Mouse (Mus musculus) kidney, adult 2 months (tissue): ENCODE measurements at regions not wholly inside any gene's neighbourhood (a gene's known extent, or its start where the extent isn't known, plus 50 kb on each side); places are given as distances from the start of the nearest gene placed in this dataset.

Experiments used
- CTCF ChIP-seq: fragments of 200-500 bp; conservative IDR thresholded peaks from 2 replicates; pipeline ENCODE4 v1.5.1; 2011; ENCODE audit warnings: low read depth, mild to moderate bottlenecking, control low read depth, low read length, moderate library complexity, mixed read lengths; ENCODE audit not compliant: insufficient read depth, insufficient read length
- POLR2A ChIP-seq: fragments of 200-500 bp; IDR thresholded peaks from one replicate; pipeline ENCODE4 v1.6.1; 2011; ENCODE audit warnings: low read depth, low read length, control low read depth

GRCm38 (mm10) chr1:89382021-89382420 lies 72.6 kb upstream of the Agap1 start:
- TF ChIP-seq CTCF (no peak), POLR2A (no peak)
